Mouse (Mus musculus) brain, adult 2 months (tissue): ENCODE measurements around the gene Smr2.
"Not testable (repeated sequence)": the region's sequence is repeated elsewhere in the genome, so short reads cannot be mapped to it uniquely, and the experiment has no call there.

ENCODE experiments used
- DNase-seq: peaks from one replicate; pipeline ENCODE4 v3.0.0; 2011; ENCODE audit warnings: low read depth, low spot score

Smr2 gene

DNA sequence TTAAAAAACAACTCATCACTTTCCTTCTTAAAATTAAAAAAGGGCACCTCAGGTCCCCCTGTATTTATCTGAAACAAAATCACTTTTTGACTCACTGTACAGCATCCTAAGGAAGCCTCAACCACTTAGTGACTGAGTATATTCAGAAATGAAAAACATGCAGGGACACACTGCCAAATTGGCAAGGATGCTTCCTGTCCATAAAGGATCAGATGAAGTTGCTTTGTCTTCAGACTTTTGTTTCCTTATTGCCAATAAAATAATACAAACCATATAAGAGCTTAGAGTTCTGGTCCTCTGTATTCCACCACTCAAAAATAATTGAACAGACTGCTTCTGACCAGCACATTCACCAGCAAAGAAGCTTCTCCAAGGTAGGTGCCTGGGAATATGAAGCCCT lies at the start of gene Smr2:
Gene Smr2, plus strand, starts transcription at position 301 of the 400 bp plus-strand sequence.
- DNase-seq = not testable (repeated sequence)

DNA sequence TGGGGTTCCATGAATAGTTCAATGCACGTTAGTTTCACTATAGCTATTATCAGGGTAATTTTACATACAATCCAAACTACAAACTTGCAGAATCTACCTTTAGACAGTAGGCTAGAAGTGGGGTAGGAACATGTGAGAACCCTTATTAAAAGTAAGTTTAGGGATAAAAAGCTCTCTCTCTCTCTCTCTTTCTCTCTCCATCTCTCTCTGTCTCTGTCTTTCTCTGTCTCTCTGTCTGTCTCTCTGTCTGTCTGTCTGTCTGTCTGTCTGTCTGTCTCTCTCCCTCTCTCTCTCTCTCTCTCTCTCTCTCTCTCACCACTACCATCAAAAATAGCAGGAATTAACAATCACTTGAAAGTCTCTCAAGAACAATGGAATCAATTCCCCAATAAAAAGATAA lies 25.1 kb downstream of the Smr2 start, which contains the start of gene Gm11116:
Gene Gm11116, minus strand, starts transcription at position 101 of the 400 bp plus-strand sequence.
- no peak for DNase-seq

DNA sequence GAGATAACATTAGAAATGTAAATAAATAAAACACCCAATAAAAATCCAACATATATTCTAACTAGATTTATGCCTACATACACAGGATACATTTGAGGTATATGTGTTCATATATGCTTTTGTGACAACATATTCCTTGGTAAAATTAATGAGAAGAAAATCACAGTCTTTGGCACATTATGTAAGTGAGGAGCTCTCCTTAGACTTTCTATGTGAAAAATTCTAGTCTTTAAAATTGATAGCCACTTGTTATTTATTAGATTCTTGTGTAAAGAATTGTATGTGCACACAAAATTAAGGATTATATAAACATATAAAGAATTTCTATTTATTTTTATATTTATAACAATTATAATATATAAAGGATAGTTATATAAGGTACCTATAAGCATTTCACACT lies 67.6 kb downstream of the Smr2 start, which contains the start of gene Gm11115:
Gene Gm11115, minus strand, starts transcription at position 101 of the 400 bp plus-strand sequence.
- DNase-seq = no peak
